Mouse (Mus musculus) embryo, embryonic 10.5 days (tissue): ENCODE measurements at regions not wholly inside any gene's neighbourhood (a gene's known extent, or its start where the extent isn't known, plus 50 kb on each side); places are given as distances from the start of the nearest gene placed in this dataset.

Experiments used
- DNase-seq: peaks from one replicate; pipeline ENCODE4 v3.0.0-alpha.2; 2015; ENCODE audit warnings: low spot score

DNA sequence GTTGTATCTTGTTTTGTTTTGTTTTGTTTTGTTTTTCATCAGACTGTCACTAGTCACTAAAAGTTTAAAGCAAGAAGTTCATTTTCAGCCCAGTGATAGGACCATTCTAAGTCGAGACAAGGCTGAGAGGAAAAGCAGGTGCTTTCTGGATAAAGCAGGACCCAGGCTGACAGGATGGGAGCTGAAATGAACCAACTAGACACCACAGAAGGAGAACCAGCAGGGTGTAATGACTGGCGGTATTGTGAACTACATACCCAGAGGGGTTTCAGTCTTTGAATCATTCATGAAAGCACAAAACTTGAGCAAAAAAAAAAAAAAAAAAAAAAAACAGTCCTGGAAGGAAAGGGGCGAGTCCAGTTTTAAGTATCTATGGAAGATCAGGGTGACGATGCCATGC lies 75.9 kb upstream of the Tenm4 start:
- DNase-seq: no peak

GRCm38 (mm10) chr7:96095752-96096151 lies 75.3 kb upstream of the Tenm4 start:
- no peak for DNase-seq

GRCm38 (mm10) chr7:96098686-96099376 lies 72.2 kb upstream of the Tenm4 start:
- DNase-seq: no peak

GRCm38 (mm10) chr7:96102727-96103126 lies 68.3 kb upstream of the Tenm4 start:
- DNase-seq: no peak

GRCm38 (mm10) chr7:96108768-96109167 lies 62.3 kb upstream of the Tenm4 start:
- DNase-seq: no peak

DNA sequence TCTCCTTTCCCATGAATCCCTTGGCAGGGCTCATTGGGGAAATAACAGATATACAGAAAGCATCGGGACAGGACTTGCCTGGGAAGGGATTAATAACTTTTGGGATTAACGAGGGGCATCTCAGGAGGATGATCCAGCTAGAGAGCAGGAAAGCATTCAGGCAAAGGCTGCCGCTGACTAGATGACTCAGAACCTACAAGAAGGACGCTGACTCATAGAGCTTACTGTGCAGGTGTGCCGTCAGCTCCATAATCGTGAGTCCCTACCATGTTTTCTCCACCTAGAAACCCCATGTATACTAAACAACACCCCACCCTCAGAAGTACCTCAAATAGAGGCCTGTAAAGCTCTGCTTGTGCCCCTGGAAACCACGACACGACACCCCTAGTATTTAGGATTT lies 50.9 kb upstream of the Tenm4 start:
- no peak for DNase-seq
